Mouse (Mus musculus) duodenum, adult 2 months (tissue): ENCODE data around the gene Mms19. TPM values are rescaled to one million over a fixed set of nuclear protein-coding genes. Genes with fewer than 3 reads are reported as not detected.

ENCODE experiments used
- polyA plus RNA-seq: library from polyadenylated mRNA; depleted of rRNA; stranded (reverse); fragments of >200 nt; gene quantifications from 2 replicates; pipeline ENCODE4 v1.2.3, GENCODE M21; 2012; ENCODE audit warnings: low replicate concordance; rRNA removed

Gene Mms19
- polyA plus RNA-seq: 32.3 and 33.0 TPM in 2 replicates

GRCm38 (mm10) chr19:41980819-41981594, at the start of gene Mms19:
Mms19 (minus strand) TSS chr19:41981157.

GRCm38 (mm10) chr19:41981595-41981927, 604 bp upstream of the Mms19 start, which contains the start of gene Ubtd1:
Ubtd1 (plus strand) TSS chr19:41981763.

GRCm38 (mm10) chr19:41933179-41934086, 47.5 kb downstream of the Mms19 start, which contains the start of the genes Exosc1 and Zdhhc16:
Exosc1 (minus strand) TSS chr19:41933423.
Zdhhc16 (plus strand) TSS chr19:41933480.

GRCm38 (mm10) chr19:41911178-41912073, 69.5 kb downstream of the Mms19 start, which contains the start of gene Pgam1:
Pgam1 (plus strand) TSS chr19:41911923.

GRCm38 (mm10) chr19:41895460-41896318, 85.3 kb downstream of the Mms19 start, which contains the start of gene Rrp12:
Rrp12 (minus strand) TSS chr19:41896173.

Other genes starting within 250 kb of the Mms19 start
- gene Slit1, start 237.5 kb downstream of the Mms19 start, polyA plus RNA-seq: 0.32 and 0.40 TPM in 2 replicates
- 0.93 and 1.5 TPM in 2 replicates for gene Arhgap19, start 179.1 kb downstream of the Mms19 start, polyA plus RNA-seq
- gene Frat1, start 151.2 kb downstream of the Mms19 start, polyA plus RNA-seq: 18.4 and 49.1 TPM in 2 replicates
- gene Frat2, start 133.0 kb downstream of the Mms19 start, polyA plus RNA-seq: 29.2 and 91.6 TPM in 2 replicates
- 2.8 and 2.9 TPM in 2 replicates for gene Rrp12, start 85.0 kb downstream of the Mms19 start, polyA plus RNA-seq
- 189 and 241 TPM in 2 replicates for gene Pgam1, start 69.2 kb downstream of the Mms19 start, polyA plus RNA-seq
- gene Exosc1, start 47.7 kb downstream of the Mms19 start, polyA plus RNA-seq: 1.5 and 5.1 TPM in 2 replicates
- 28.6 and 43.7 TPM in 2 replicates for gene Zdhhc16, start 47.7 kb downstream of the Mms19 start, polyA plus RNA-seq
- gene Ubtd1, start 606 bp upstream of the Mms19 start, polyA plus RNA-seq: 8.4 and 11.7 TPM in 2 replicates
- gene Ankrd2, start 54.8 kb upstream of the Mms19 start, polyA plus RNA-seq: not detected in 2 replicates
- gene Hoga1, start 64.5 kb upstream of the Mms19 start, polyA plus RNA-seq: 2.5 and 2.9 TPM in 2 replicates
- gene 4933411K16Rik, start 71.1 kb upstream of the Mms19 start, polyA plus RNA-seq: 0.23 TPM in 1 of 2 replicates, not detected in the other
- gene Morn4, start 105.2 kb upstream of the Mms19 start, polyA plus RNA-seq: 1.1 and 2.1 TPM in 2 replicates
- 17.0 and 24.9 TPM in 2 replicates for gene Pi4k2a, start 109.3 kb upstream of the Mms19 start, polyA plus RNA-seq
- gene Avpi1, start 147.9 kb upstream of the Mms19 start, polyA plus RNA-seq: 10.0 and 16.3 TPM in 2 replicates
- gene Marveld1, start 166.2 kb upstream of the Mms19 start, polyA plus RNA-seq: 43.8 and 52.5 TPM in 2 replicates
- 18.9 and 24.7 TPM in 2 replicates for gene Zfyve27, start 182.8 kb upstream of the Mms19 start, polyA plus RNA-seq
- 15.2 and 20.1 TPM in 2 replicates for gene Sfrp5, start 221.1 kb upstream of the Mms19 start, polyA plus RNA-seq